In the genomic region with DNA sequence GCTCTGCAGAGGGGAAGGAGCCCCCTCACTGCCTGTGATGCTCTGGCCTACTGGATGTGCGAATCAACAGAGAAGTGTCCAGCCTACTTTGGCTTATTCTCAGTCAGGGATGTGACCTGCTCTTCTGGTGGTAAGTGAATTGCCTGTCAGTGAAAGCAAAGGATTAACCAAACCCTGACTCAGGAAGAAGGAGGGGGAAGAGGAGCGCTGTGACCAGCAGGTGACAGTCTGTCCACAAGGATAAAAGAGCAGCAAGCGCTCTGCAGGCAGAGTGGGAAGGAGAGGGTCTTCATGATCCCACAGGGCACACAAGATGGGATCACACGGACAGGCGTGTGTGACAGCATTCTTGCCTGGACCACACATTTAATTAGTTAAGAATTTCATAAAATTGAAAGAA, we compare ENCODE assay signal across 11 mouse cellular contexts. TPM values are rescaled to one million over a fixed set of nuclear protein-coding genes. Genes with fewer than 3 reads are reported as not detected.
DNase-seq lines count a peak whose midpoint lies in the region; ATAC-seq lines count a peak whose summit lies in the region.
"Had no signal": no experiment of that assay in that cellular context is flagged by ENCODE, and none has a peak within 500 bp of the region (broad histone marks: within the 10 kb centered on the region; RNA-seq: fewer than 3 reads in every experiment).

No protein-coding gene starts in this region.

- peaks cover 4% of the 10 kb centered on the region for H3K27me3 ChIP-seq in hindbrain, embryonic 15.5 days
- peaks cover 5% of the 10 kb centered on the region for H3K27me3 ChIP-seq in hindbrain, embryonic 12.5 days
- H3K27me3 ChIP-seq in midbrain, embryonic 13.5 days: peaks cover 21% of the 10 kb centered on the region
- H3K27me3 ChIP-seq in midbrain, embryonic 15.5 days (replicated peaks): 0 out of 2 replicates have a peak, but pooled peaks cover 3% of the 10 kb centered on the region

- H3K9me3 ChIP-seq in hindbrain, embryonic 15.5 days: no peaks in the 10 kb centered on the region
- no peaks in the 10 kb centered on the region for H3K9me3 ChIP-seq in hindbrain, embryonic 12.5 days (replicated peaks)
- H3K9me3 ChIP-seq in midbrain, embryonic 13.5 days: no peaks in the 10 kb centered on the region
- no peaks in the 10 kb centered on the region for H3K9me3 ChIP-seq in midbrain, embryonic 15.5 days

- H3K9ac ChIP-seq in hindbrain, embryonic 15.5 days: no peak overlapping the region
- no peak overlapping the region for H3K9ac ChIP-seq in hindbrain, embryonic 12.5 days
- H3K9ac ChIP-seq in midbrain, embryonic 13.5 days (replicated peaks): no peak overlapping the region
- no peak overlapping the region for H3K9ac ChIP-seq in midbrain, embryonic 15.5 days
- H3K9ac ChIP-seq: hindbrain, embryonic 14.5 days had no signal

- no peaks in the 10 kb centered on the region for H3K4me1 ChIP-seq in hindbrain, embryonic 15.5 days (replicated peaks)
- no peaks in the 10 kb centered on the region for H3K4me1 ChIP-seq in hindbrain, embryonic 12.5 days
- no peaks in the 10 kb centered on the region for H3K4me1 ChIP-seq in midbrain, embryonic 13.5 days (replicated peaks)
- no peaks in the 10 kb centered on the region for H3K4me1 ChIP-seq in midbrain, embryonic 15.5 days

- 31% methylated on average over 5 of the region's 5 CpGs for WGBS in hindbrain, embryonic 15.5 days
- WGBS in hindbrain, embryonic 12.5 days: 46% methylated on average over 5 of the region's 5 CpGs
- 20% methylated on average over 5 of the region's 5 CpGs for WGBS in midbrain, embryonic 13.5 days
- WGBS in midbrain, embryonic 15.5 days: 20% methylated on average over 5 of the region's 5 CpGs

- DNase-seq in cerebellum, adult 8-10 months: peak; percentile 47
- DNase-seq in retina, embryonic 14.5 days (ENCODE audit: low spot score): peak; percentile 45
- no peak for DNase-seq in frontal cortex, postnatal 10 days (ENCODE audit: low spot score in 2 of 2)
- no peak for DNase-seq in natural killer cell, adult 2 months (ENCODE audit: low spot score in 2 of 2)
- DNase-seq: thymus, postnatal 14 days had no signal

- no peak overlapping the region for H3K4me2 ChIP-seq in hindbrain, embryonic 15.5 days
- no peak overlapping the region for H3K4me2 ChIP-seq in hindbrain, embryonic 12.5 days (replicated peaks)
- no peak overlapping the region for H3K4me2 ChIP-seq in midbrain, embryonic 13.5 days (replicated peaks)
- H3K4me2 ChIP-seq in midbrain, embryonic 15.5 days: no peak overlapping the region
- H3K4me2 ChIP-seq: hindbrain, embryonic 14.5 days had no signal

- no peaks in the 10 kb centered on the region for H3K36me3 ChIP-seq in hindbrain, embryonic 15.5 days
- no peaks in the 10 kb centered on the region for H3K36me3 ChIP-seq in hindbrain, embryonic 12.5 days
- H3K36me3 ChIP-seq in midbrain, embryonic 13.5 days: no peaks in the 10 kb centered on the region
- no peaks in the 10 kb centered on the region for H3K36me3 ChIP-seq in midbrain, embryonic 15.5 days (replicated peaks)

- H3K27ac ChIP-seq in hindbrain, embryonic 15.5 days (replicated peaks): no peak overlapping the region
- H3K27ac ChIP-seq in hindbrain, embryonic 12.5 days: no peak overlapping the region
- H3K27ac ChIP-seq in midbrain, embryonic 13.5 days: no peak overlapping the region
- H3K27ac ChIP-seq in midbrain, embryonic 15.5 days: no peak overlapping the region
- H3K27ac ChIP-seq: hindbrain, embryonic 14.5 days had no signal

- no peak overlapping the region for H3K4me3 ChIP-seq in hindbrain, embryonic 15.5 days
- H3K4me3 ChIP-seq in hindbrain, embryonic 12.5 days: no peak overlapping the region
- H3K4me3 ChIP-seq in midbrain, embryonic 13.5 days (replicated peaks): no peak overlapping the region
- H3K4me3 ChIP-seq in midbrain, embryonic 15.5 days: no peak overlapping the region
- H3K4me3 ChIP-seq: erythroblast, embryonic 14.5 days had no signal

- peak; percentile 45; the same call in 1 of the 2 replicates for ATAC-seq in hindbrain, embryonic 15.5 days (ENCODE audit: low FRiP score, low read depth)
- ATAC-seq in hindbrain, embryonic 12.5 days (ENCODE audit: low FRiP score): no peak
- 0 out of 2 replicates have a peak, but pooled peaks have one; percentile 71 for ATAC-seq in midbrain, embryonic 13.5 days
- no peak for ATAC-seq in midbrain, embryonic 15.5 days (replicated peaks)

RNA-seq across cellular contexts. Expression of a gene that starts 41.0 kb away (rescaled TPM):
- 154 and 160 TPM in 2 replicates for polyA plus RNA-seq in hindbrain, embryonic 15.5 days (2015; fragmentation: Nextera tagmentation; extraction: Ambion mirVana)
- 203 and 210 TPM in 2 replicates for polyA plus RNA-seq in hindbrain, embryonic 12.5 days (2016; fragmentation: Nextera tagmentation; extraction: Ambion mirVana)
- 172 and 176 TPM in 2 replicates for polyA plus RNA-seq in midbrain, embryonic 13.5 days (2015; fragmentation: Nextera tagmentation; extraction: Ambion mirVana)
- polyA plus RNA-seq in midbrain, embryonic 15.5 days (2015; fragmentation: Nextera tagmentation; extraction: Ambion mirVana): 169 and 170 TPM in 2 replicates

Comparison
In these comparisons a context has a peak if more than half of its experiments do, and no peak if none do; other contexts are left out.
1. ATAC-seq: peak in hindbrain, embryonic 15.5 days (single experiment) and midbrain, embryonic 13.5 days (single experiment); none in hindbrain, embryonic 12.5 days (single experiment) and midbrain, embryonic 15.5 days (single experiment).
2. DNase-seq: peak in cerebellum, adult 8-10 months (single experiment) and retina, embryonic 14.5 days (single experiment); none in frontal cortex, postnatal 10 days (0 of 2) and natural killer cell, adult 2 months (0 of 2).